Mouse (Mus musculus): ENCODE data around the gene Atp5d. TPM values are rescaled to one million over a fixed set of nuclear protein-coding genes. Genes with fewer than 3 reads are reported as not detected.

The Atp5d gene
- polyA plus RNA-seq, 1 experiment from 2014 or later: 401 TPM

DNA sequence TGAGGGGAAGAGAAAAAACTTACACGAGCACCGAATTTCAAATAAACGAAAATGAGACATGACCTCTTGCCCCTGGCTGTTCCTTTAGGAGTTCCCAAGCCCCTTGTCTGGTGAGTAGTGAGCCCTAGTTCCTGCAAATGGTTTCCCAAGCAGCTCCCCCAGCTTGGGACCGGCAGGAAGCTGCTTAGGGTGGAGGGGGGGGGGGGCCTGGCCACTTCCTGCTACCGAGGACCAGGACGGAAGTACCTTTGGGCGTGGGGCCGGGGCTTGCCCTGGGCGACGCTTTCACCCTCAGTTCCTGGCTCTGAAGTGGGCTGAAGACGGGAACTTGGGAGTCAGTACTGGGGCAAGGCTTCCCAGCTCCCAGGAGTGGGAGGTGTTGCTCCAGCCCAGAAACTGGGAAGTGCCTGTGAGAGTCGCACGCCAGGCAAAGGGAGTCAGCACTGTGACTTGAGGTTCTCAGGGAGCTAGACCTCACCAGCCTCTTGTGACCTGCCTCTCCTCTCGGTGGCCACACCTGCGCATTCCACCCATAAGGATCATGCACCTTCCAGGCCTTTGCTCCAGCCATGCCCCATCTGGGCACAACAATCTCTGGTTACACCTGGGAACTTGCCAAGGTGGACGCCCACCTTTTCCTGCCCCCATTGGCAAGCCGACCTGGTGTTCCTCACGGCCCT, 20.0 kb downstream of the Atp5d start:
- no peak overlapping the region for H3K4me2 ChIP-seq (ENCODE audit: low read depth, low read length, severe bottlenecking)
- no peaks in the 10 kb centered on the region for H3K27me3 ChIP-seq (ENCODE audit: control insufficient read depth, insufficient read depth, low read length)
- H3K9ac ChIP-seq (ENCODE audit: low read length): no peak overlapping the region
- ATAC-seq (replicated peaks; ENCODE audit: low FRiP score) (no peak), DNase-seq (ENCODE audit: low spot score) (peak; percentile 81)
- H3K4me1 ChIP-seq (replicated peaks; ENCODE audit: control insufficient read depth, insufficient read depth, low read length): peaks cover 67% of the 10 kb centered on the region
- H3K27ac ChIP-seq (ENCODE audit: low read depth, low read length): peak overlapping the region; percentile 54
- 19% methylated on average over 18 of the region's 18 CpGs for WGBS
- no peaks in the 10 kb centered on the region for H3K9me3 ChIP-seq (ENCODE audit: control insufficient read depth, low read length)
- H3K36me3 ChIP-seq (ENCODE audit: control insufficient read depth, insufficient read depth, low read length): peaks cover 38% of the 10 kb centered on the region
- no peak overlapping the region for H3K4me3 ChIP-seq (ENCODE audit: low read depth, low read length)

DNA sequence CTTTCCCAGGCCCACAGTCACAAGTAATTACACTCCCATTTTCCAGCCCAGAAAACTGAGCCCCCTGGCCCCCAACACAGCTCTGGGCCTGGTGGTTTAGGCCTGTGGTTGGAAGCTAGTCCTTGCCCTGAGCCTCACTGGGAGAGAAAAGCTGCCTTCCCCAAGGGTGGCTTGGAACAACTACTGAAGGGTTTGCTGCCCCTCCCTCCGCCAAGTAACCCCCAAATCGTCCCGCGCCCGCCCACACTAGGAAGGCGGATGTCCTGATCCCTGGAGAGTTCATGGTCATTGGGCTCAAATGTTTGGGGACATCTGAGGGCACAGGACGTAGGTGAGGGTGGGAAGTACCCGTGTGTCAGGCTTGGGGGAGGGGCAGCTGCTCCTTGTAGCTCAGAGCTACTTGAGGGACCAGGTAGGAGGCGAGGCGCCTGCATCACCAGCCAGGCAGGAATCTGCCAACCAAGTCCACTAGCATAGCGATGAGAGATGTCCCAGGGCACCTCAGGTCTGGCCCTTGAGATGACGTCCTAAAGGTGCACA, 20.7 kb downstream of the Atp5d start:
- 9% methylated on average over 12 of the region's 12 CpGs for whole genome bisulfite sequencing
- Histone ChIP-seq H3K4me3 (ENCODE audit: low read depth, low read length) (peak overlapping the region; percentile 37), H3K4me2 (ENCODE audit: low read depth, low read length, severe bottlenecking) (peak overlapping the region; percentile 73), H3K9ac (ENCODE audit: low read length) (peak overlapping the region; percentile 35), H3K27ac (ENCODE audit: low read depth, low read length) (peak overlapping the region; percentile 54), H3K36me3 (ENCODE audit: control insufficient read depth, insufficient read depth, low read length) (peaks cover 32% of the 10 kb centered on the region), H3K27me3 (ENCODE audit: control insufficient read depth, insufficient read depth, low read length) (no peaks in the 10 kb centered on the region), H3K9me3 (ENCODE audit: control insufficient read depth, low read length) (no peaks in the 10 kb centered on the region), H3K4me1 (replicated peaks; ENCODE audit: control insufficient read depth, insufficient read depth, low read length) (peaks cover 60% of the 10 kb centered on the region)
- DNase-seq (ENCODE audit: low spot score) (peak; percentile 79), ATAC-seq (replicated peaks; ENCODE audit: low FRiP score) (no peak)

- ATAC-seq (replicated peaks; ENCODE audit: low FRiP score): peak; percentile 82
- WGBS: under 1% methylated on average over 55 of the region's 55 CpGs
These were observed 21.4 kb downstream of the Atp5d start for GRCm38 (mm10) chr10:80159561-80160454.

DNA sequence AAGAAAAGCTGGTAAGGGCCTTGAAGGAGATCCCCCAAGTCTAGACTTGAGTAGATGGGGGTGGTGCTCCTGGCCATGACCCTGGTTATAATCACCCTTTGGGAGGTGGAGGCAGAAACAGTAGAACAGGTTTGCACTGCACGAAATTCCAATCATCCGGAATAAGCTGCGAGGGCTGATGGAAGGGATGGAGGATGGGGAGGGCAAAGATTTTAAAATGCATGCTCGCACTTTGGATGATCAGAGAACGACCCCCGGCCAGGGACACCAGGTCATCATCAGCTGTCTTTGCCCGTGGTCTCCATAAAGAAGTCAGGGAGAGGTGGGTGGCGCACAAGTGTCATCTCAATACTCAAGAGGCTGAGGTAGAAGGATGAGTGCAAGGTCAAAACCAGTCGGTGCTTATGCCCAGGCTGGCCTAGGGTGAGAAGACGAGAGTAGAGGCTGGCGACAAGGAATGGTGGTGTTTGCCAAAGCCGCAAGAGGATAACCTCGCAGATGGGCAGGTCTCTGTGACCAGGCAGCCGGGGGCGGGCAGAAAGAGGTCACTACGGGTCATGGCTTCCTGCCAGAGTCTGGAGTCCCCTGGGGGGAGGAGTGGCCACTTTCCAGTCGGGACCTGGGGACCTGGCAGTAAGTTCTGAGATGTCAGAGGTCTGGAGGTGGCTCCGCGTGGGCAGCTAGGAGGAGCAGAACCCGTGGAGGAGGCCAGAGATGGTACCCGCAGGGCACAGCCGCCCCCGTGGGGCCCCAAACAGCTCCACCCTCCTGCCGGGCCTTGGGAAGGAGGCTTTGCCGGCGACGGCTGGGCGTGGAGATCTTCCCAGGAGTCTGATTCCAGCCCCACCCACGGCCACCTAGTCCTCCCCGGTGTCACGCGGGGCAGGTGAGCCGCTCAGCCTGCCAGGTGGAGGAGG, 22.3 kb downstream of the Atp5d start:
- DNase-seq (ENCODE audit: low spot score) (peak; percentile 82), ATAC-seq (replicated peaks; ENCODE audit: low FRiP score) (no peak)
- H3K36me3 ChIP-seq (ENCODE audit: control insufficient read depth, insufficient read depth, low read length): peaks cover 17% of the 10 kb centered on the region
- H3K9ac ChIP-seq (ENCODE audit: low read length): peak overlapping the region; percentile 30
- peaks cover 59% of the 10 kb centered on the region for H3K4me1 ChIP-seq (replicated peaks; ENCODE audit: control insufficient read depth, insufficient read depth, low read length)
- H3K4me3 ChIP-seq (ENCODE audit: low read depth, low read length): peak overlapping the region; percentile 37
- no peaks in the 10 kb centered on the region for H3K27me3 ChIP-seq (ENCODE audit: control insufficient read depth, insufficient read depth, low read length)
- peak overlapping the region; percentile 66 for H3K27ac ChIP-seq (ENCODE audit: low read depth, low read length)
- H3K9me3 ChIP-seq (ENCODE audit: control insufficient read depth, low read length): no peaks in the 10 kb centered on the region
- peak overlapping the region; percentile 73 for H3K4me2 ChIP-seq (ENCODE audit: low read depth, low read length, severe bottlenecking)
- 2% methylated on average over 32 of the region's 33 CpGs for WGBS

More at GRCm38 (mm10) chr10:80159561-80160454, 21.4 kb downstream of the Atp5d start:
- H3K27ac ChIP-seq (ENCODE audit: low read depth, low read length): peak overlapping the region; percentile 54
- H3K4me2 ChIP-seq (ENCODE audit: low read depth, low read length, severe bottlenecking): peak overlapping the region; percentile 73
- no peaks in the 10 kb centered on the region for H3K9me3 ChIP-seq (ENCODE audit: control insufficient read depth, low read length)
- peaks cover 61% of the 10 kb centered on the region for H3K4me1 ChIP-seq (replicated peaks; ENCODE audit: control insufficient read depth, insufficient read depth, low read length)
- peak overlapping the region; percentile 37 for H3K4me3 ChIP-seq (ENCODE audit: low read depth, low read length)
- peaks cover 24% of the 10 kb centered on the region for H3K36me3 ChIP-seq (ENCODE audit: control insufficient read depth, insufficient read depth, low read length)
- peak overlapping the region; percentile 35 for H3K9ac ChIP-seq (ENCODE audit: low read length)
- H3K27me3 ChIP-seq (ENCODE audit: control insufficient read depth, insufficient read depth, low read length): no peaks in the 10 kb centered on the region
- DNase-seq (ENCODE audit: low spot score): peak; percentile 98

- peaks cover 7% of the 10 kb centered on the region for H3K36me3 ChIP-seq (ENCODE audit: control insufficient read depth, insufficient read depth, low read length)
- 14% methylated on average over 6 of the region's 7 CpGs for WGBS
- peak overlapping the region; percentile 30; the same call in 1 of the 2 replicates for H3K9ac ChIP-seq (ENCODE audit: low read length)
- no peaks in the 10 kb centered on the region for H3K9me3 ChIP-seq (ENCODE audit: control insufficient read depth, low read length)
- ATAC-seq (replicated peaks; ENCODE audit: low FRiP score): no peak
- H3K27ac ChIP-seq (ENCODE audit: low read depth, low read length): peak overlapping the region; percentile 66
- H3K27me3 ChIP-seq (ENCODE audit: control insufficient read depth, insufficient read depth, low read length): no peaks in the 10 kb centered on the region
- peak overlapping the region; percentile 73 for H3K4me2 ChIP-seq (ENCODE audit: low read depth, low read length, severe bottlenecking)
- DNase-seq (ENCODE audit: low spot score): peak; percentile 68
- H3K4me3 ChIP-seq (ENCODE audit: low read depth, low read length): peak overlapping the region; percentile 14
- H3K4me1 ChIP-seq (replicated peaks; ENCODE audit: control insufficient read depth, insufficient read depth, low read length): peaks cover 52% of the 10 kb centered on the region
These were observed 23.2 kb downstream of the Atp5d start for GRCm38 (mm10) chr10:80161522-80162242.

DNA sequence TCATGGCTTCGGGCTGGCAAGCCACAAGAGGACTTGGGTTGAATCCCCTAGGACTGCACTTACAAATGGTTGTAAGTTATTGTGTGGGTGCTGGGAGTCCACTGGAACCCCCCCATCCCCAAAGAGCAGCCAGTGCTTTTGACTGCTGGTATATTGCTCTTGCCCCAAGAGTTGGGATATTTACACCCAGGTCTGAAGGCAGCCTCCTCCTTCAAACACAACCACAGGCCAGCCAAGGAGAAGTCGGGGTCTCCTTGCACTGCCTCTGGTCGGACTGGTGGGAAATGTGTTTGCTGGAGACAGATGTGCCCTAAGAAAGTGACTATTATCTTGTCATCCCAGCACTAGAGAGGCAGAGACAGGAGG, 23.8 kb downstream of the Atp5d start:
- ATAC-seq (replicated peaks; ENCODE audit: low FRiP score): no peak
- Histone ChIP-seq H3K9me3 (ENCODE audit: control insufficient read depth, low read length) (no peaks in the 10 kb centered on the region), H3K9ac (ENCODE audit: low read length) (no peak overlapping the region), H3K27me3 (ENCODE audit: control insufficient read depth, insufficient read depth, low read length) (no peaks in the 10 kb centered on the region), H3K4me1 (replicated peaks; ENCODE audit: control insufficient read depth, insufficient read depth, low read length) (peaks cover 53% of the 10 kb centered on the region), H3K4me2 (ENCODE audit: low read depth, low read length, severe bottlenecking) (no peak overlapping the region), H3K27ac (ENCODE audit: low read depth, low read length) (no peak overlapping the region), H3K4me3 (ENCODE audit: low read depth, low read length) (no peak overlapping the region), H3K36me3 (ENCODE audit: control insufficient read depth, insufficient read depth, low read length) (peaks cover 3% of the 10 kb centered on the region)
- 75% methylated on average over 3 of the region's 3 CpGs for WGBS
- DNase-seq (ENCODE audit: low spot score): no peak

- DNase-seq (ENCODE audit: low spot score): peak; percentile 59
- H3K9ac ChIP-seq (ENCODE audit: low read length): no peak overlapping the region
- no peaks in the 10 kb centered on the region for H3K36me3 ChIP-seq (ENCODE audit: control insufficient read depth, insufficient read depth, low read length)
- H3K4me3 ChIP-seq (ENCODE audit: low read depth, low read length): no peak overlapping the region
- H3K27me3 ChIP-seq (ENCODE audit: control insufficient read depth, insufficient read depth, low read length): no peaks in the 10 kb centered on the region
- ATAC-seq (replicated peaks; ENCODE audit: low FRiP score): no peak
- H3K27ac ChIP-seq (ENCODE audit: low read depth, low read length): no peak overlapping the region
- H3K4me1 ChIP-seq (replicated peaks; ENCODE audit: control insufficient read depth, insufficient read depth, low read length): peaks cover 50% of the 10 kb centered on the region
- 72% methylated on average over 6 of the region's 6 CpGs for WGBS
- no peaks in the 10 kb centered on the region for H3K9me3 ChIP-seq (ENCODE audit: control insufficient read depth, low read length)
- no peak overlapping the region for H3K4me2 ChIP-seq (ENCODE audit: low read depth, low read length, severe bottlenecking)
These were observed 24.4 kb downstream of the Atp5d start for GRCm38 (mm10) chr10:80162716-80163299.

Measured in forebrain, embryonic 11.5 days (tissue).